Mouse (Mus musculus): ENCODE results near the gene Gm7073. TPM values are rescaled to one million over a fixed set of nuclear protein-coding genes. Genes with fewer than 3 reads are reported as not detected.

Gm7073 gene
- total RNA-seq (2021) (not detected), polyA plus RNA-seq (2012; rRNA removed) (not detected in 2 replicates)
- long read RNA-seq = 0 reads

- no peak within 1 kb of the TSS for H3K27ac ChIP-seq
- TF ChIP-seq POLR2A (IDR thresholded peaks at IDR 0.05; ENCODE audit: insufficient read depth, low read depth, low read length) (no peak), CTCF (IDR thresholded peaks at IDR 0.05) (no peak), EP300 (IDR thresholded peaks at IDR 0.05; ENCODE audit: insufficient read depth, low read depth, low read length) (no peak)
- no peaks in the 10 kb centered on the region for H3K79me2 ChIP-seq (replicated peaks; ENCODE audit: control insufficient read depth, insufficient read depth, low read length)
- H3K9ac ChIP-seq (ENCODE audit: low read depth, low read length) = no peak within 1 kb of the TSS
- DNase-seq = no peak
- no peak within 1 kb of the TSS for H3K4me3 ChIP-seq
- no peaks in the 10 kb centered on the region for H3K36me3 ChIP-seq (ENCODE audit: control insufficient read depth, insufficient read depth, low read length)
- H3K4me1 ChIP-seq (ENCODE audit: control insufficient read depth, insufficient read depth, low read length) = no peaks in the 10 kb centered on the region
- intact Hi-C loops (cut with DNase I) = no loop called here
- H3K27me3 ChIP-seq (ENCODE audit: control insufficient read depth, insufficient read depth, low read length) = peaks cover 2% of the 10 kb centered on the region; the same call in 1 of the 2 replicates
These were observed at the start of gene Gm7073 for GRCm38 (mm10) chrX:60539149-60539548. Gene Gm7073 (minus strand): TSS chrX:60539249.

DNA sequence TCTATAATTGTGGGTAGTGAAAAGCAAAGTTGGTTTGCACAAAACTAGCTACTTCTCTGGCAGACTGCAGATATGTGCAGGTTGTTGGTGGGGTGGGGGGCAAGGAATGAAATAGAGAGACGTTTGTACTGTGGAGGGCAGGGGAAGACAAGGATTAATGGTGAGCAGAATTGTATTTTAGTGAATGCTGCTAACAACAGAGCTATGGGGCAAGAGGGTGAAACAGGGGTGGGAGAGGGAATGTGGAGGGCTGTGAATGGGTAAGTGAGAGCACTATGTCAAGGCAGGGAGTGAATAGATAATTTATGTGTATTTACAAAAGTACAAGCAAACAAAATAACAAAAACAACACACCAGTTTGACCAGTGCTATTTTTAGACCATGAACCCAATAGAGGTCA is 31.5 kb upstream of the Gm7073 start:
- no peak for DNase-seq
- Histone ChIP-seq H3K27me3 (ENCODE audit: control insufficient read depth, insufficient read depth, low read length) (no peaks in the 10 kb centered on the region), H3K9ac (ENCODE audit: low read depth, low read length) (no peak overlapping the region), H3K36me3 (ENCODE audit: control insufficient read depth, insufficient read depth, low read length) (no peaks in the 10 kb centered on the region), H3K27ac (no peak overlapping the region), H3K4me3 (no peak overlapping the region), H3K79me2 (replicated peaks; ENCODE audit: control insufficient read depth, insufficient read depth, low read length) (no peaks in the 10 kb centered on the region), H3K4me1 (ENCODE audit: control insufficient read depth, insufficient read depth, low read length) (no peaks in the 10 kb centered on the region)
- TF ChIP-seq POLR2A (IDR thresholded peaks at IDR 0.05; ENCODE audit: insufficient read depth, low read depth, low read length) (no peak), CTCF (IDR thresholded peaks at IDR 0.05) (no peak), EP300 (IDR thresholded peaks at IDR 0.05; ENCODE audit: insufficient read depth, low read depth, low read length) (no peak)
- intact Hi-C loops (cut with DNase I) = no loop called here
- 15% methylated on average over 1 of the region's 1 CpGs for WGBS

GRCm38 (mm10) chrX:60569047-60569446 is 30.0 kb upstream of the Gm7073 start:
- DNase-seq = no peak
- no peaks in the 10 kb centered on the region for H3K79me2 ChIP-seq (replicated peaks; ENCODE audit: control insufficient read depth, insufficient read depth, low read length)
- TF ChIP-seq CTCF (IDR thresholded peaks at IDR 0.05) (no peak), POLR2A (IDR thresholded peaks at IDR 0.05; ENCODE audit: insufficient read depth, low read depth, low read length) (no peak), EP300 (IDR thresholded peaks at IDR 0.05; ENCODE audit: insufficient read depth, low read depth, low read length) (no peak)
- H3K4me1 ChIP-seq (ENCODE audit: control insufficient read depth, insufficient read depth, low read length) = no peaks in the 10 kb centered on the region
- H3K27ac ChIP-seq = no peak overlapping the region
- no peaks in the 10 kb centered on the region for H3K36me3 ChIP-seq (ENCODE audit: control insufficient read depth, insufficient read depth, low read length)
- intact Hi-C loops (cut with DNase I) = no loop called here
- no peak overlapping the region for H3K9ac ChIP-seq (ENCODE audit: low read depth, low read length)
- no peaks in the 10 kb centered on the region for H3K27me3 ChIP-seq (ENCODE audit: control insufficient read depth, insufficient read depth, low read length)
- H3K4me3 ChIP-seq = no peak overlapping the region

DNA sequence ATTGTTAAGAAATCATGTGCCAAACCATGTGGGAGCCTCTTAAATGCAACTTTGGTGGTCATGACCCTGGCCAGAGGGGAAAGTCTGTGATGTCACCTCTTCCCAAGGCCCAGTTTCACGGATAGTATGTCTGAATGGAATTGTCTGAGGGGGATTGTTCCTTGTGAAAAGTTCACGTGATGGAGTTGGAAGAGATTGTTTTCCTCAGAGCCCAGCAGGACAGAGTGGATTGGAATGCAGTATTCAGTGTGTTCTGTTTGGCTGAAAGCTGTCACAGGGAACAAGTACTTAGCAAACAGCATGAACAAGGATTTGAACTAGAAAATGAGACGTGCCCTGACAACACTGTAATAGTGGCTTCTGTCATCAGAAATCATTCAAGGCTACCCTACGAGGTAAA is 16.2 kb upstream of the Gm7073 start:
- no peak overlapping the region for H3K27ac ChIP-seq
- 54% methylated on average over 4 of the region's 4 CpGs for WGBS

GRCm38 (mm10) chrX:60547444-60548304 is 8.6 kb upstream of the Gm7073 start:
- no peak overlapping the region for H3K27ac ChIP-seq
- H3K36me3 ChIP-seq (ENCODE audit: control insufficient read depth, insufficient read depth, low read length) = no peaks in the 10 kb centered on the region
- DNase-seq = peak; percentile 57 to 61
- TF ChIP-seq CTCF (IDR thresholded peaks at IDR 0.05) = no peak
- no peak for TF ChIP-seq POLR2A (IDR thresholded peaks at IDR 0.05; ENCODE audit: insufficient read depth, low read depth, low read length)
- no peak for TF ChIP-seq EP300 (IDR thresholded peaks at IDR 0.05; ENCODE audit: insufficient read depth, low read depth, low read length)
- H3K27me3 ChIP-seq (ENCODE audit: control insufficient read depth, insufficient read depth, low read length) = peaks cover 4% of the 10 kb centered on the region
- H3K4me1 ChIP-seq (ENCODE audit: control insufficient read depth, insufficient read depth, low read length) = no peaks in the 10 kb centered on the region; the same call in 1 of the 2 replicates
- peak overlapping the region; percentile 74 for H3K9ac ChIP-seq (ENCODE audit: low read depth, low read length)
- H3K79me2 ChIP-seq (replicated peaks; ENCODE audit: control insufficient read depth, insufficient read depth, low read length) = no peaks in the 10 kb centered on the region
- 33% methylated on average over 76 of the region's 113 CpGs for WGBS
- intact Hi-C loops (cut with DNase I) = no loop called here
- peak overlapping the region; percentile 38 for H3K4me3 ChIP-seq

More for the DNA sequence above, 16.2 kb upstream of the Gm7073 start:
- Histone ChIP-seq H3K79me2 (replicated peaks; ENCODE audit: control insufficient read depth, insufficient read depth, low read length) (no peaks in the 10 kb centered on the region), H3K36me3 (ENCODE audit: control insufficient read depth, insufficient read depth, low read length) (no peaks in the 10 kb centered on the region), H3K27me3 (ENCODE audit: control insufficient read depth, insufficient read depth, low read length) (no peaks in the 10 kb centered on the region), H3K4me3 (no peak overlapping the region), H3K9ac (ENCODE audit: low read depth, low read length) (no peak overlapping the region), H3K4me1 (ENCODE audit: control insufficient read depth, insufficient read depth, low read length) (no peaks in the 10 kb centered on the region)
- TF ChIP-seq EP300 (IDR thresholded peaks at IDR 0.05; ENCODE audit: insufficient read depth, low read depth, low read length) = no peak
- TF ChIP-seq POLR2A (IDR thresholded peaks at IDR 0.05; ENCODE audit: insufficient read depth, low read depth, low read length) = no peak
- TF ChIP-seq CTCF (IDR thresholded peaks at IDR 0.05) = no peak
- intact Hi-C loops (cut with DNase I) = no loop called here
- DNase-seq = no peak

- intact Hi-C loops (cut with DNase I) = no loop called here
- H3K27me3 ChIP-seq (ENCODE audit: control insufficient read depth, insufficient read depth, low read length) = peaks cover 4% of the 10 kb centered on the region
- no peak for DNase-seq
- no peaks in the 10 kb centered on the region for H3K36me3 ChIP-seq (ENCODE audit: control insufficient read depth, insufficient read depth, low read length)
- TF ChIP-seq POLR2A (IDR thresholded peaks at IDR 0.05; ENCODE audit: insufficient read depth, low read depth, low read length) (no peak), EP300 (IDR thresholded peaks at IDR 0.05; ENCODE audit: insufficient read depth, low read depth, low read length) (no peak), CTCF (IDR thresholded peaks at IDR 0.05) (no peak)
- WGBS = 15% methylated on average over 16 of the region's 16 CpGs
- H3K4me3 ChIP-seq = peak overlapping the region; percentile 38; the same call in 1 of the 2 replicates
- H3K9ac ChIP-seq (ENCODE audit: low read depth, low read length) = peak overlapping the region; percentile 55; the same call in 1 of the 2 replicates
- H3K4me1 ChIP-seq (ENCODE audit: control insufficient read depth, insufficient read depth, low read length) = no peaks in the 10 kb centered on the region; the same call in 1 of the 2 replicates
- no peaks in the 10 kb centered on the region for H3K79me2 ChIP-seq (replicated peaks; ENCODE audit: control insufficient read depth, insufficient read depth, low read length)
- H3K27ac ChIP-seq = no peak overlapping the region
These were observed 8.0 kb upstream of the Gm7073 start for GRCm38 (mm10) chrX:60547098-60547443.
